Mouse (Mus musculus) forebrain, postnatal 0 days (tissue): Measurements from ENCODE around the gene Arntl. TPM values are rescaled to one million over a fixed set of nuclear protein-coding genes. Genes with fewer than 3 reads are reported as not detected.

Experiments
- ATAC-seq: fragments of 200-750 bp; cut with Nextera tagmentation; 2 replicates; pipeline ENCODE4 v1.8.0; 2017; ENCODE audit warnings: mild to moderate bottlenecking, moderate library complexity
- DNase-seq: peaks from one replicate; pipeline ENCODE4 v3.0.0-alpha.2; 2015
- H3K27ac ChIP-seq: fragments of 300-500 bp; sonication (generic); 2 replicates; pipeline ENCODE4 v1.5.1; 2014; ENCODE audit warnings: low read depth, mild to moderate bottlenecking, antibody characterized with exemption, low read length, moderate library complexity, mixed read lengths
- H3K27me3 ChIP-seq: fragments of 300-500 bp; sonication (generic); 2 replicates; pipeline ENCODE4 v1.6.1; 2014; ENCODE audit warnings: mild to moderate bottlenecking, low read length, mixed read lengths; ENCODE audit not compliant: insufficient read depth
- H3K36me3 ChIP-seq: fragments of 300-500 bp; sonication (generic); 2 replicates; pipeline ENCODE4 v1.6.1; 2014; ENCODE audit warnings: mild to moderate bottlenecking, moderate library complexity; ENCODE audit not compliant: insufficient read depth
- H3K4me1 ChIP-seq: fragments of 300-500 bp; sonication (generic); 2 replicates; pipeline ENCODE4 v1.6.1; 2014; ENCODE audit warnings: antibody characterized with exemption; ENCODE audit not compliant: insufficient read depth
- H3K4me2 ChIP-seq: fragments of 300-500 bp; sonication (generic); 2 replicates; pipeline ENCODE4 v1.6.1; 2014; ENCODE audit warnings: low read depth, mild to moderate bottlenecking, moderate library complexity
- H3K4me3 ChIP-seq: fragments of 300-500 bp; sonication (generic); 2 replicates; pipeline ENCODE4 v1.5.1; 2014; ENCODE audit warnings: low read depth, low read length, mixed read lengths
- H3K9ac ChIP-seq: fragments of 300-500 bp; sonication (generic); 2 replicates; pipeline ENCODE4 v1.6.1; 2014; ENCODE audit warnings: mild to moderate bottlenecking
- H3K9me3 ChIP-seq: fragments of 300-500 bp; sonication (generic); 2 replicates; pipeline ENCODE4 v1.6.1; 2016; ENCODE audit warnings: low read length
- CTCF ChIP-seq: sonication (generic); IDR thresholded peaks from 2 replicates; pipeline ENCODE4 v1.5.1; 2016; ENCODE audit warnings: antibody characterized with exemption, control low read depth, low read depth
- WGBS: fragments of 180-500 bp; shearing (Covaris S2); extraction: QIAGEN DNeasy Blood & Tissue Kit; methylation state at CpG from one replicate; pipeline ENCODE4 v1.1.7; 2014; 5-methylcytosine and 5-hydroxymethylcytosine counted together
- polyA plus RNA-seq: library from polyadenylated mRNA; unstranded; fragments of >200 nt; fragmentation: Nextera tagmentation; extraction: Ambion mirVana; gene quantifications from 2 replicates; pipeline ENCODE4 v1.2.1, GENCODE M21; 2015
- total RNA-seq: library from RNA; depleted of rRNA; stranded (reverse); fragments of >200 nt; gene quantifications from 2 replicates; pipeline ENCODE4 v1.2.3, GENCODE M21; 2014

Gene Arntl
- total and polyA plus RNA-seq, 2 experiments from 2014 or later = 20.7 to 32.4 TPM

DNA sequence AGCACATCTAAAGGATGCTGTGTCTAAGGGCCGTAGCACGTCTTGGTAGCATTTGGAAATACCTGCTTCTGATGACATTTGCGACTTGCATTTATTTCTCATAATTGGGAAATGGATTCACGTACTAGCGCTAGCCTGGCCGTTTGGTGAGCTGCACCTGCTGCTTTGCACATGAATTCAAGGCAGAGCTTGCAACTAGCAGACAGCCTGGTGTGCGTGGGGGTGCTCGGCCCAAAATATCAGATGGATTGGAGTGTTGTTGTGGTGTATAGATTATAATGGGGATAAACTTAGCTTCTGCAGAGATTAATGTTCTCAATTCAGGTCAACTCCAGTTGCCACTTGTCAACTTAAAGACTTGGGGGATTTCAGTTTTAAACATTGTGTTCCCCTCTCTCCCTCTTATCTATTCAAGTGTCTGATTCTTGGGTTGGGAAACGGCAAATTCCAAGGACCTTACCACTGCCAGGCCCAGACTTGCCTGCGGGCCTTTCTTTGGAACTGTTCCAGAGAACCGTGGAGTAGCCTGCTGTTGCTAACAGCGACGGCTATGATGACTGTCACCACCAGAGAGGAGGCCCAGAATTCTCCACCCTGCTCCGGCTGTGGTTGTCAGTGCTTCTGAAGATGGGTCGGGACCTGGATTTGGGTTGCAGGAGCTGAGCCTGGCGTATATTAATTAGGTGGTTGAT lies 42.0 kb downstream of the Arntl start:
- H3K4me3 ChIP-seq = no peak overlapping the region
- peak overlapping the region; percentile 86 for H3K27ac ChIP-seq
- TF ChIP-seq CTCF = peak; percentile 28
- H3K4me1 ChIP-seq = peaks cover 37% of the 10 kb centered on the region
- DNase-seq = peak; percentile 85
- H3K4me2 ChIP-seq = 0 out of 2 replicates have a peak overlapping the region, but pooled peaks have one; percentile 3
- WGBS = 17% methylated on average over 16 of the region's 16 CpGs
- peak; percentile 70 for ATAC-seq
- no peak overlapping the region for H3K9ac ChIP-seq
- H3K27me3 ChIP-seq = no peaks in the 10 kb centered on the region
- H3K36me3 ChIP-seq = no peaks in the 10 kb centered on the region
- H3K9me3 ChIP-seq = no peaks in the 10 kb centered on the region

DNA sequence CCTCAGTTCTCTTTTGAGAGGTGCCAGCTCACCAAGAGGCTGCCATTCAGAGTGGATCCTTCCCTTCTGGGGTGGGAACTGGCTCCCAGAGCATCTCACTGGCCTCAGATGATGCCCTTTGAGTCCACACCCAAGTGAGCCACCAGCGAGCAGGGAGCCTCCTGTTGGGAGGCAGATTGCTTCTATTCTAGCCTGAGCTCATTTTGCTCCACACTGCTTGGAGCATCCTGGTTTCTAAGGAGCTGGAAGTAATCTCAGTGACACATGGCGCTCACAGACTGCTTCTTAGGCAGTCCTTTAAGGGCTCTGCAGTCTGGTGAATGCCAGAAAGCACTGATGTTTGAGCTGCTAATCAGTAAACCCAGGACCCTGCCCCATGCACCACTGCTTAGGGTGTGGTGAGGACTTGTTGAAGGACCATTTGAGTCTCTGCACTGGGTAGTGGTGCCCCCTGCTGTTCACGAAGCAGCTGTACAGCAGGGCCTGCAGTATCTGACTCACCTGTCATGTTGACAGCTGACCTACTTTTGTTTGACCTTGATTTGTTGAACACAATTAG lies 43.2 kb downstream of the Arntl start:
- Histone ChIP-seq H3K9me3 (no peaks in the 10 kb centered on the region), H3K4me1 (peaks cover 37% of the 10 kb centered on the region), H3K4me2 (no peak overlapping the region), H3K27ac (peak overlapping the region; percentile 86), H3K36me3 (no peaks in the 10 kb centered on the region), H3K27me3 (no peaks in the 10 kb centered on the region), H3K9ac (no peak overlapping the region), H3K4me3 (no peak overlapping the region)
- 17% methylated on average over 3 of the region's 3 CpGs for WGBS
- DNase-seq = peak; percentile 79
- peak; percentile 74 for TF ChIP-seq CTCF
- ATAC-seq = peak; percentile 67

DNA sequence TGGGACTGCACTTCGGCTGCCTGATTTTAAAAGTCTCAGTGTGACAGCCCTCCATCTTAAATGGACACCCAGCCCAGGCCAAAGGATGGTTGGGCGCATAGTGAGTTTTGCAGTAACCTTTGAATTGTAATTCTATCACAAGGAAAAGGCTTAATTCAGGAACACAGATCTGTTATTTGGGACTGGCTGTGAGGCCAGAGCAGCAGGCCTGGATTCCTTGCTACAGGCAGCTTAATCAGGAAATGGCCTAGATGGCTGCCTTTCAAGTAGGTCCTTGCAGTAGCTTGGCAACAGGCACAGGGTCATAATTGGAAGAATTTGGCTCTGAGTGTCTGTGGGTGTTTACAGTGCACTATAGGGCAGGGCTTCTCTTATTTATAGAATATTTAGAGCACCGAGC lies 43.7 kb downstream of the Arntl start:
- no peak for TF ChIP-seq CTCF
- 25% methylated on average over 3 of the region's 3 CpGs for WGBS
- no peaks in the 10 kb centered on the region for H3K9me3 ChIP-seq
- H3K4me2 ChIP-seq = no peak overlapping the region
- H3K4me3 ChIP-seq = no peak overlapping the region
- no peaks in the 10 kb centered on the region for H3K36me3 ChIP-seq
- H3K27ac ChIP-seq = peak overlapping the region; percentile 86
- DNase-seq (peak; percentile 74), ATAC-seq (peak; percentile 72)
- no peak overlapping the region for H3K9ac ChIP-seq
- peaks cover 37% of the 10 kb centered on the region for H3K4me1 ChIP-seq
- no peaks in the 10 kb centered on the region for H3K27me3 ChIP-seq

DNA sequence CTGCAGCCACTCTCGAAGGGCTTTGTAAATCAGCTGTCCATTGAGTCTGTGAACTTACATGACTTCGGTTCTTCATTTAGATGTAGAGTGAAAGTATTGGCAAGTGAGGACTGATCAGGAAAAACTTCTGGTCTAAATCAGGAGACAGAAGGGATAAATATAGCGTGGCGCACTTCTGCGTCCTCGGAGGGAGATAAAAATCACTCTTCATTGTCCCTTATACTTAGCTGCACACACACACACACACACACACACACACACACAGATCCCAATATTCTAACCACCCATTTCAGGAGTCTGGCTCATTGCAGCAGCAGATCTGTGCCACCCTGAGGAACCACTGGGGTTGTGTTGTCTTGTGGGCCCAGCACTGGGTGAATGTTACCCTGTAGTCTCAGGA lies 44.3 kb downstream of the Arntl start:
- Histone ChIP-seq H3K36me3 (no peaks in the 10 kb centered on the region), H3K4me3 (no peak overlapping the region), H3K27ac (peak overlapping the region; percentile 86), H3K27me3 (no peaks in the 10 kb centered on the region), H3K9ac (no peak overlapping the region), H3K4me1 (peaks cover 37% of the 10 kb centered on the region), H3K4me2 (0 out of 2 replicates have a peak overlapping the region, but pooled peaks have one; percentile 11), H3K9me3 (no peaks in the 10 kb centered on the region)
- no peak for DNase-seq
- ATAC-seq = peak; percentile 24; the same call in 1 of the 2 replicates
- TF ChIP-seq CTCF = no peak
- 26% methylated on average over 6 of the region's 6 CpGs for whole genome bisulfite sequencing

DNA sequence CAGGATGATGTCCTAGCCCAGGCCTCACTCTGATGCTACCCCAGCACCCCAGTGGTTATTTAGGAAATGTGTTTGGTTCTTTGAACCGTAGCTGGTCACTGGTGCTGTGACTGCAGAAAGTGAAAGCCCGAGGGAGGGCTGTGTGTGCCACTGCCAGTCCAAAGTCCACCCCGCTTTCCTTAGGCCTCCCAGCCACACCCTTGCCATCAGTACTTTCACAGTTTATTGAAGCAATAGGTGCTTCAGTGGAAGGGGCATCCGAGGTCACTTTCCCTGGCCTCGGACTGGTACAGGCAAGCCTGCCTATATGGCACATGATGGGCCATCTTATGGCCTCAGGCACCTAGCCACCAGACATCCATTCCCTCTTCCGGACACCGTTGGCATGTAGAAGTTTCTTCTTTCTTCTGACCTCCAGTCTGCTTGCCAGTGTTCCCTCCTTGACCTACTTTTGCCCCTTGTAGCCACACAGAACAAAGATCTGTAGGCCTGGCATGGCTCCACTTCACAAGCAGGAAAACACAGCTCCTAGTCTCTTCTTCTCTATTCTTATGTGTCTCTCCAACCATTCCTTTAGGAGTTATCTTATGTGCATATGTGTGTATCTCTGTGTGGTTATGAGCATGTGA lies 46.6 kb downstream of the Arntl start:
- Histone ChIP-seq H3K36me3 (no peaks in the 10 kb centered on the region), H3K27me3 (no peaks in the 10 kb centered on the region), H3K4me3 (no peak overlapping the region), H3K4me2 (no peak overlapping the region), H3K27ac (no peak overlapping the region), H3K9me3 (no peaks in the 10 kb centered on the region), H3K9ac (no peak overlapping the region), H3K4me1 (peaks cover 37% of the 10 kb centered on the region)
- DNase-seq (no peak), ATAC-seq (no peak)
- TF ChIP-seq CTCF = no peak
- 95% methylated on average over 7 of the region's 7 CpGs for WGBS

DNA sequence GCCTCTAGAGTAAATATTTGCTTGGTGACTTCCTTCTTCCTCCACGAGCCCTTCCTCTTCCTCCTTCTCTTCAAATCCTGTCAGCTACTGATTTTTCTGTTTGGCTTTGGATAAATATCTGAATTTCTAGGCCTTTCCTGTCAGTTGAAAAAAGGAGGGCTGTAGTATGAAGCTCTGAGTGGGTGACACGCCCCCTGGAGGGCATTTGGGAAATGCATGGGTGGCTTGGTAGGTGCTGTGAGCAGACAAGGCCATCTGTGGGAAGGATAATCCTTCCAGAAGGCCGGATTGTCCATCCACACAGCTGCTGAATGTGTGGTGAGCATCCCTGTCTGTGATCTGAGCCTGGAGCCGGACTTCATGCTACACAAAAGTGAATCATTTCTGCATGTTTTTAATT lies 48.8 kb downstream of the Arntl start:
- no peaks in the 10 kb centered on the region for H3K36me3 ChIP-seq
- H3K27me3 ChIP-seq = no peaks in the 10 kb centered on the region
- ATAC-seq = no peak
- H3K4me1 ChIP-seq = peaks cover 15% of the 10 kb centered on the region
- TF ChIP-seq CTCF = peak; percentile 60
- H3K4me3 ChIP-seq = no peak overlapping the region
- no peaks in the 10 kb centered on the region for H3K9me3 ChIP-seq
- H3K9ac ChIP-seq = no peak overlapping the region
- no peak overlapping the region for H3K27ac ChIP-seq
- H3K4me2 ChIP-seq = no peak overlapping the region
- WGBS = 55% methylated on average over 4 of the region's 4 CpGs
- no peak for DNase-seq

DNA sequence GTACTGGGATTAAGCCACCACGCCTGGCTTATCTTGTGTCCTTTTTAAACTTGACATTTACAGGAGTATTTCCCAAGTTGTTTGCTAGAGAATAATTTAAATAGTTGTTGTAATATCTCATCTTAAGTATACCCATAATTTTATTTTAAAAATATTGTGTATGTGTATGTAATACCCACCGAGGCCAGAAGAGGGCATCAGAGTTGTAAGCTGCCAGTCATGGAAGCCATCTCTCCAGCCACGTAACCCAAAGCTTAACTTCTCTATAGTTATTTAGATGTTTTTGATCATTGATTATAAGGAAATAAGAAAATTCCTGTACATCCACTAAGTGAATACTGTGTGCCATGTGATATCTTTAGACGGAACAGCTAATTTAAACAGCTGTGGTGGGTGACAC lies 51.2 kb downstream of the Arntl start:
- DNase-seq = no peak
- no peaks in the 10 kb centered on the region for H3K27me3 ChIP-seq
- WGBS = 76% methylated on average over 4 of the region's 4 CpGs
- H3K4me2 ChIP-seq = no peak overlapping the region
- H3K4me3 ChIP-seq = no peak overlapping the region
- ATAC-seq = no peak
- TF ChIP-seq CTCF = peak; percentile 28
- H3K36me3 ChIP-seq = no peaks in the 10 kb centered on the region
- H3K27ac ChIP-seq = no peak overlapping the region
- no peak overlapping the region for H3K9ac ChIP-seq
- H3K4me1 ChIP-seq = no peaks in the 10 kb centered on the region; the same call in 1 of the 2 replicates
- no peaks in the 10 kb centered on the region for H3K9me3 ChIP-seq
